Mouse (Mus musculus): ENCODE measurements around the gene Carmil3.

The Carmil3 gene

DNA sequence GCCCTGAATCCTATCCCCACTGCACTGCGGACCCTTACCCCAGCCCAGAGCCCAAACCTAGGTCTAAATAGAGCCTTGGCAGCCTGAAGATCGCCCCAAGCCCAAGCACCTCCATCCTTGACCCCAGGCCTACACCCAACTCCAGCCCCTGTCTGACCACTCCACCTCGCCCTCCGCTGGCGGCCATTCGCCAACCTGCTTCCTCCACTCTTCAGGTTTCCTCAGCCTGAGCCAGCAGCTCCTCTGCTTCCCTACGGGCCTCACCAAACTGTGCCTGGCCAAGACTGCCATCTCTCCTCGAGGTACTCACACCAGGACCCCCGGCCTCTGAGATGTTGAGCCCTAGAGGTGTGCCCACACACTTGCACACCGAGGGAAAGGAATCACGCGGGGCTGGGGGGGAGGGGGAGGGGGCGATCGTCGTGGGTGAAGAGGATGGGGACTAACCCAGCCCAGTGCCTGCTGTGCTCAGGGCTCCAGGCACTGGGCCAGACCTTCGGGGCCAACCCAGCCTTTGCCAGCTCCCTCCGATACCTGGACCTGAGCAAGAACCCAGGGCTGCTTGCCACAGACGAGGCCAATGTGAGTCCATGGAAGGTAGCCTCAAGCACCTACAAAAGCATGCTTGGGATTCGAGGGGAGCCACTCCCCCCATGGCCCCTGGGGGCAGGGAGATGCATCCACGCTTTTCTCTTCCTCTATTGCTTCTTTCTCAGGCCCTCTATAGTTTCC lies 5.2 kb downstream of the Carmil3 start:
- no peak for DNase-seq

GRCm38 (mm10) chr14:55496761-55497448 lies 6.5 kb downstream of the Carmil3 start:
- DNase-seq: no peak

GRCm38 (mm10) chr14:55497449-55497821 lies 7.0 kb downstream of the Carmil3 start:
- DNase-seq: peak; percentile 96

DNA sequence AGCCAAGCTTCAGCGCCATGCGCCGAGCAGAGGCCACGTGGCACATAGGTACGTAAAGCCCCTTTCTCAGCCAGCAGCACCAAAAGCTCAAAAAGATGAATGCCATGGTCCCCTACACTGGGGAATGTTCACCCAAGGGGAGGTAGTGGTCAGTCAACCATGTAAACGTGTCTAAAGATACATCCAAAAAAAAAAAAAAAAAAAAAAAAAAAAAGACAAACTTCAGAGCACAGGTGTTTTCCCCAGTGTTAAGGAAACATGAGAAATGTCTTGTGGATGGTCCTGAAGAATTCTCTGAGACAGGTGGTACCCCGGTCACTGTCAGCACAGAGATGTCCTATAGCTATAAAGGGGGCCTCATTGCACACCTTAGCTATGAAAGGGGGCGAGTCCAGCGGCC lies 15.2 kb downstream of the Carmil3 start:
- DNase-seq: no peak

DNA sequence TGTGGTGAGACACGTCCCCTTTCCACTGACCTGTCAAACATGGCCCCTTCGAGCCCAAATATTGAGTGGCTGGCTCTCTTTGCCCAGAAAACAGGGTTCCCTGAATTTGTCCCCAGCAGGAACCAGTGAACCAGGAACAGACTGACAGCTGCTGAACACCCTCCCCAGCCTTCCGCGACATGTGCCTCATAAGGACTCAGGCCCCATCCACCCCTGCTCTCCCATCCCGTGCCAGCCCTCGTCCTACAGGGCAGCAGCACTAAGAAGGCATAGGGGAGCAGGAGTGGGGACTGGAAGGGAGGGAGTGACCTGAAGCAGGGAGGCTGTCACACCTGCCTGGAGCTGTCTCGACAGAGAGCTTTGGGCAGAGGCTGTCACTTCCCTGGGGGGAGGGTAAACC lies 17.4 kb downstream of the Carmil3 start:
- DNase-seq: no peak

DNA sequence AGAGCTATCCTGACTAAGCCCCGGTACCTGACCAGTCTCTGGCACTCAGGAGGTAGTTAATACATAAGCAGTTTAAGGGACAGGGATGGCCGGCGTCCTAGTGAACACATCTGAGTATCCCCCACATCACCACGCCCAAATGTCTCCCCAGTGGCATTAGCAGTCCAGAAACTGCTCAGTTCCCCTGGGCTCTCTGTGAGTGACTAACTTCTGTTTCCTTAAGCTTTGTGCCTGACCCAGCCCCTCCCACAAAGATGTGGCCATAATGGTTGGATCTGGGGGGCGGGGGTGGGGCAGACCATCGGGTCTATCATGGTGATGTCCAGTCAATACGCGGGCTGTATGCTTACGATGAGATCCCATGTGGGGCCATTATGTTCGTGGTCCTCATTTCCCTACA lies 19.1 kb downstream of the Carmil3 start:
- no peak for DNase-seq

GRCm38 (mm10) chr14:55510125-55510731 lies 19.8 kb downstream of the Carmil3 start, which contains the start of gene Cpne6:
Cpne6 (plus strand) TSS chr14:55510445.
- DNase-seq: peak; percentile 29

- DNase-seq: peak; percentile 34
Observed at GRCm38 (mm10) chr14:55511037-55511436, 20.6 kb downstream of the Carmil3 start.

GRCm38 (mm10) chr14:55513927-55514326 lies 23.5 kb downstream of the Carmil3 start:
- no peak for DNase-seq

- no peak for DNase-seq
Observed at GRCm38 (mm10) chr14:55515846-55516245, 25.4 kb downstream of the Carmil3 start.

GRCm38 (mm10) chr14:55518897-55519296 lies 28.4 kb downstream of the Carmil3 start:
- DNase-seq: no peak

- no peak for DNase-seq
Observed at GRCm38 (mm10) chr14:55519604-55520003, 29.2 kb downstream of the Carmil3 start.

GRCm38 (mm10) chr14:55520451-55521361 lies 30.3 kb downstream of the Carmil3 start:
- peak; percentile 46 for DNase-seq

- no peak for DNase-seq
Observed at GRCm38 (mm10) chr14:55524062-55524461, 33.6 kb downstream of the Carmil3 start.

DNA sequence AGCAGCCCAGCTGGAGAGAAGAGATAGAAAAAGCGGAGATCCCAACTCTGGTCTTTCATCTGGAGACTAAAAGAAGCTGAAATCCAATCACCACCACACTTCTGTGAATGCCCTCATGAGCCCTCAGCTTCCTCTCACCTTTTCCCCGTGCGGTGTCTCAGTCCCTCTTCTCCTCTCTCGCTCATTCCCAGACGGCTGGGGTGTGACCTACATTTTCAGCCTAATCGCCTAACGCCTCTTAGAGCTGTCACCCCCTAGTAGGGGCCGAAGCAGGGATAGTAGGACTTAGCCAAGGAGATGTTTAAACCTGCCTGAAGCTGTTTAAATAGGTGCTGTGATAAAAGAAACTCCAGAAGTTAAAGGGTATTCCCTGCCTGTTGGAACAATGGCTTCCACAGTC lies 34.3 kb downstream of the Carmil3 start, which contains the start of gene Nrl:
Gene Nrl, minus strand, starts transcription at position 197 of the 400 bp plus-strand sequence.
- no peak for DNase-seq

- no peak for DNase-seq
Observed at GRCm38 (mm10) chr14:55526674-55527073, 36.2 kb downstream of the Carmil3 start.

DNA sequence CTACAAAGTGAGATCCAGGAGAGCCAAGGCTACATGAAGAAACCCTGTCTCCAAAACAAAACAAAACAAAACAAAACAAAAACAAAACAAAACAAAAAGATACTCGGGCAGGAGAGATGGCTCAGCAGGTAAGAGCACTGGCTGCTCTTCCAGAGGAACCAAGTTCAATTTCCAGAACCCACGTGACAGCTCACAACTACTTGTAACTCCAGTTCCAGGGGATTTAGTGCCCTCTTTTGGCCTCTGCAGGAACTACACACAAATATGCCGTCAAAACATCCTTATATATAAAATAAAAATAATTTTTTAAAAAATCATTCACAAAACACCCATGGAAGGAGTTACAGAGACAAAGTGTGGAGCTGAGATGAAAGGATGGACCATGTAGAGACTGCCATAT lies 37.5 kb downstream of the Carmil3 start:
- no peak for DNase-seq

DNA sequence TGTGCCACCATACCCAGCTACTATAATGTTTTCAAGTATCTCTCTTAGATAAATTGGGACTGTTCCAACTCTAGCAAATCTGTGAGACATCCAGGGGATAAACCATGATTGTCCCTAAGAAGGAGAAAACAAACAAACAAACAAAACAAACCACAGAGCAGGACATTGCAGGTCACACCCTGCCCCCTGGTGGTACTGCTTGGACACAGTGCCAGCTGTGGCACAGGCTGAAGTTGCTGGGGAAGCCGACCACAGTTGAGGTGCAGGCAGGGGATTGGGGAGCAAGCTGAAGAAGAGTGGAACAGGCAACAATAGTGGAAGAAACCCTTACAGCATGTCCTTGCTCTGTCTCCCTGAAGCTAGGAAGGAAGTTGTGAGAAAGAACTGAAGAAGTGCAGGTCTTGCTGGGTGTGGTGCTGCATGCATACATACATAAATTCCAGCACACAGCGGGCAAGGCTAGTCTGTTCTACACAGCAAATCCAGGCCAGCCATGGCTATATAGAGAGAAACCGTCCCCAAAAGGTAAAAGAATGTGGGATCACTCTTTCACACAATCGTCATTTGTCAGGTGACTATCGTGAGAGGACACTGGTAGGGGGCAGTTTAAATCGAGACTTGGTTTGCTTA lies 45.8 kb downstream of the Carmil3 start:
- peak; percentile 53 for DNase-seq

GRCm38 (mm10) chr14:55540067-55540786 lies 49.8 kb downstream of the Carmil3 start, which contains the start of gene Pck2:
Pck2 (plus strand) TSS chr14:55540266.
- peak; percentile 55 for DNase-seq

DNA sequence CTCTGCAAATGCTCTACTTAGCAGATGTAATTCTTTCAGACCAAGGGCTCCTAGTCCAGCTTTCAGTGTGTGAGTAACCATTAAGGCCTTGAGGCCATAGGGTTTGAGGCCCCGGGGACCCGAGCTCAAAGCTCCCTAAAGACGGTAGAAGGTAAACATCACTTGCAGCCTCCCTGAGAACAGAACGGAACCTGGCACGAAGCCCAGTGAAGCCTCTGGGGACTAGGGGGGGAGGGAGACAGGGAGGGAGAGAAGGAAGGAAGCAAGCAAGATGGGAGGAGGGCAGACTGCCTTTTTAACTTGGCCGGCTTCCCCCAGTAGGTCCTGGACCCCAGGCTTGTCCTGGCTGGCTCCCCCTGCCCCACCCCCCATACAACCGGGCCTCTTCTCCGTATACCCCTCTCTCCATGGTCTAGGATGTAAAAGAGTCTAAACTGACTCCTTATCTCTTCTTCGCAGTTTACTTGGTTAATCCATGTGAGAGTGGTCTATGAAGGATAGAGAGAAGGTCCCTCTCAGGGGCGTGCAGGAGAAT lies 50.4 kb downstream of the Carmil3 start:
- peak; percentile 85 for DNase-seq

- no peak for DNase-seq
Observed at GRCm38 (mm10) chr14:55542268-55542667, 51.8 kb downstream of the Carmil3 start.

Measured in right cerebral cortex, postnatal 4 days (tissue).